In genomic region chr16:44508772-44509171, GRCm38 (mm10) we compare ENCODE assay signal across 15 mouse cellular contexts. TPM values are rescaled to one million over a fixed set of nuclear protein-coding genes. Genes with fewer than 3 reads are reported as not detected.
DNase-seq lines count a peak whose midpoint lies in the region; ATAC-seq and TF ChIP-seq lines count a peak whose summit lies in the region.
"Had no signal": no experiment of that assay in that cellular context is flagged by ENCODE, and none has a peak within 500 bp of the region (broad histone marks: within the 10 kb centered on the region; RNA-seq: fewer than 3 reads in every experiment).

No protein-coding gene starts in this region.

- H3K27ac ChIP-seq in layer of hippocampus, adult 2 months, result peak overlapping the region; percentile 43; the same call in 1 of the 2 replicates
- peak overlapping the region; percentile 67 for H3K27ac ChIP-seq in lung, embryonic 16.5 days (ENCODE audit: low read length)
- 0 out of 2 replicates have a peak overlapping the region, but pooled peaks have one; percentile 81 for H3K27ac ChIP-seq in limb, embryonic 14.5 days (replicated peaks; ENCODE audit: low read depth, low read length)
- H3K27ac ChIP-seq: forebrain, embryonic 13.5 days; intestine, embryonic 15.5 days; liver, embryonic 15.5 days had no signal

- DNase-seq in cerebellum, postnatal 4 days (ENCODE audit: low spot score in 2 of 2), result no peak
- DNase-seq in layer of hippocampus, adult 2 months (ENCODE audit: low spot score in 2 of 2), result peak in 1 of 2 experiments; percentile 34
- DNase-seq in layer of hippocampus, postnatal 25 days (ENCODE audit: extremely low spot score in 1 of 2, low spot score in 1 of 2), result no peak
- DNase-seq in lung, adult 18-20 months, result no peak
- DNase-seq in limb, embryonic 14.5 days (ENCODE audit: low spot score), result no peak
- no peak for DNase-seq in adrenal gland, postnatal 36 days
- DNase-seq: adrenal gland, postnatal 14 days; kidney, postnatal 10 days; midbrain, embryonic 14.5 days; thymus, postnatal 4 days had no signal

- peaks cover 33% of the 10 kb centered on the region for H3K4me1 ChIP-seq in lung, embryonic 16.5 days (replicated peaks; ENCODE audit: control insufficient read depth, insufficient read depth, low read length)
- peaks cover 31% of the 10 kb centered on the region for H3K4me1 ChIP-seq in limb, embryonic 14.5 days (ENCODE audit: control insufficient read depth, insufficient read depth, low read length)
- H3K4me1 ChIP-seq: liver, embryonic 15.5 days had no signal

- 77% methylated on average over 13 of the region's 13 CpGs for WGBS in lung, embryonic 16.5 days
- WGBS in limb, embryonic 14.5 days, result 86% methylated on average over 13 of the region's 13 CpGs

- no peak overlapping the region for H3K4me2 ChIP-seq in lung, embryonic 16.5 days (ENCODE audit: low read depth, low read length)
- no peak overlapping the region for H3K4me2 ChIP-seq in limb, embryonic 14.5 days (replicated peaks; ENCODE audit: low read depth, low read length, severe bottlenecking)
- H3K4me2 ChIP-seq: forebrain, embryonic 13.5 days; intestine, embryonic 15.5 days; liver, embryonic 15.5 days had no signal

- H3K36me3 ChIP-seq in lung, embryonic 16.5 days (ENCODE audit: control insufficient read depth, insufficient read depth, low read length), result peaks cover 15% of the 10 kb centered on the region
- peaks cover 73% of the 10 kb centered on the region for H3K36me3 ChIP-seq in limb, embryonic 14.5 days (ENCODE audit: control insufficient read depth, insufficient read depth, low read length)
- H3K36me3 ChIP-seq: intestine, embryonic 15.5 days; liver, embryonic 15.5 days had no signal

- ATAC-seq in cerebellum, adult (ENCODE audit: insufficient number of reproducible peaks, low FRiP score, low TSS enrichment), result peak; percentile 38; the same call in 1 of the 2 replicates
- ATAC-seq in lung, embryonic 16.5 days (ENCODE audit: low read depth), result no peak
- ATAC-seq in limb, embryonic 14.5 days (ENCODE audit: low FRiP score, low read depth), result no peak
- ATAC-seq: forebrain, embryonic 13.5 days; intestine, embryonic 15.5 days had no signal

- H3K9me3 ChIP-seq in lung, embryonic 16.5 days (ENCODE audit: control insufficient read depth, low read length), result 0 out of 2 replicates have a peak, but pooled peaks cover 5% of the 10 kb centered on the region
- H3K9me3 ChIP-seq in limb, embryonic 14.5 days (ENCODE audit: control insufficient read depth, low read length), result no peaks in the 10 kb centered on the region
- H3K9me3 ChIP-seq: intestine, embryonic 15.5 days; liver, embryonic 15.5 days had no signal

- H3K4me3 ChIP-seq in layer of hippocampus, adult 2 months, result no peak overlapping the region
- no peak overlapping the region for H3K4me3 ChIP-seq in lung, embryonic 16.5 days (ENCODE audit: low read length)
- H3K4me3 ChIP-seq in limb, embryonic 14.5 days (replicated peaks; ENCODE audit: low read length), result no peak overlapping the region
- H3K4me3 ChIP-seq: forebrain, embryonic 13.5 days; intestine, embryonic 15.5 days; liver, embryonic 15.5 days had no signal

- TF ChIP-seq POLR2A in limb, embryonic 14.5 days (IDR thresholded peaks at IDR 0.05; ENCODE audit: borderline replicate concordance, extremely low read depth, insufficient read depth, insufficient read length), result no peak

- no peaks in the 10 kb centered on the region for H3K27me3 ChIP-seq in lung, embryonic 16.5 days (ENCODE audit: control insufficient read depth, insufficient read depth, low read depth, low read length)
- no peaks in the 10 kb centered on the region for H3K27me3 ChIP-seq in limb, embryonic 14.5 days (ENCODE audit: control insufficient read depth, insufficient read depth, low read length)
- H3K27me3 ChIP-seq: forebrain, embryonic 13.5 days; intestine, embryonic 15.5 days; liver, embryonic 15.5 days had no signal

- no peak for TF ChIP-seq CTCF in layer of hippocampus, adult 2 months (conservative IDR thresholded peaks at IDR 0.05)

- no peak overlapping the region for H3K9ac ChIP-seq in lung, embryonic 16.5 days (ENCODE audit: low read length)
- no peak overlapping the region for H3K9ac ChIP-seq in limb, embryonic 14.5 days (ENCODE audit: low read depth, low read length, severe bottlenecking)
- H3K9ac ChIP-seq: forebrain, embryonic 13.5 days; intestine, embryonic 15.5 days; liver, embryonic 15.5 days had no signal

RNA-seq across cellular contexts. Expression of gene Boc, which starts 49.9 kb away (rescaled TPM):
- total RNA-seq in layer of hippocampus, adult 2 months (2021), result 10 to 100 TPM in 1 of 2 experiments, 1 to 10 TPM in 1; 9.7 to 12.1 TPM
- 10 to 100 TPM in 1 of 2 experiments, 1 to 10 TPM in 1; 9.9 to 10.3 TPM for total RNA-seq in layer of hippocampus, postnatal 25 days (2021)
- polyA plus RNA-seq in lung, embryonic 16.5 days (2015; fragmentation: Nextera tagmentation; extraction: Ambion mirVana), result 29.7 and 32.0 TPM in 2 replicates
- polyA plus RNA-seq in limb, embryonic 14.5 days (2012; rRNA removed), result 91.4 and 121 TPM in 2 replicates
- polyA plus RNA-seq in limb, embryonic 14.5 days (2014; fragmentation: Nextera tagmentation; extraction: Ambion mirVana), result 59.8 and 72.3 TPM in 2 replicates
- total RNA-seq in adrenal gland, postnatal 36 days (2021), result 10 to 100 TPM; 42.4 to 82.2 TPM
